Mouse (Mus musculus) ES-Bruce4 (cell line): ENCODE results near the gene Cntnap2.

Experiments used
- CTCF ChIP-seq: IDR thresholded peaks from one replicate; pipeline ENCODE4 v1.8.1; 2011; ENCODE audit warnings: low read depth, low read length
- POLR2A ChIP-seq: IDR thresholded peaks from one replicate; pipeline ENCODE4 v1.8.1; 2011; ENCODE audit warnings: low read length; ENCODE audit not compliant: insufficient read depth

GRCm38 (mm10) chr6:47323886-47324285 lies 2264.7 kb downstream of the Cntnap2 start:
- no peak for TF ChIP-seq CTCF
- TF ChIP-seq POLR2A, result no peak
